17 mouse cellular contexts compared by ENCODE assay signal in genomic region chr1:58497678-58498077, GRCm38 (mm10). TPM values are rescaled to one million over a fixed set of nuclear protein-coding genes. Genes with fewer than 3 reads are reported as not detected.
DNase-seq lines count a peak whose midpoint lies in the region; ATAC-seq lines count a peak whose summit lies in the region.
"Had no signal": no experiment of that assay in that cellular context is flagged by ENCODE, and none has a peak within 500 bp of the region (broad histone marks: within the 10 kb centered on the region; RNA-seq: fewer than 3 reads in every experiment).

No protein-coding gene starts in this region.

- no peaks in the 10 kb centered on the region for H3K27me3 ChIP-seq in heart, embryonic 10.5 days (ENCODE audit: insufficient read depth, poor library complexity, severe bottlenecking)
- no peaks in the 10 kb centered on the region for H3K27me3 ChIP-seq in forebrain, embryonic 13.5 days
- H3K27me3 ChIP-seq: embryonic facial prominence, embryonic 12.5 days had no signal

- H3K27ac ChIP-seq in heart, embryonic 10.5 days, result no peak overlapping the region
- H3K27ac ChIP-seq in forebrain, embryonic 13.5 days, result no peak overlapping the region
- H3K27ac ChIP-seq: embryonic facial prominence, embryonic 10.5 days; embryonic facial prominence, embryonic 12.5 days had no signal

- H3K4me1 ChIP-seq in heart, embryonic 10.5 days, result no peaks in the 10 kb centered on the region
- H3K4me1 ChIP-seq in forebrain, embryonic 13.5 days, result no peaks in the 10 kb centered on the region
- H3K4me1 ChIP-seq: embryonic facial prominence, embryonic 10.5 days; embryonic facial prominence, embryonic 12.5 days had no signal

- peaks cover 70% of the 10 kb centered on the region for H3K36me3 ChIP-seq in heart, embryonic 10.5 days
- peaks cover 64% of the 10 kb centered on the region for H3K36me3 ChIP-seq in forebrain, embryonic 13.5 days (ENCODE audit: poor library complexity, severe bottlenecking)

- H3K9ac ChIP-seq in forebrain, embryonic 13.5 days, result no peak overlapping the region
- H3K9ac ChIP-seq: embryonic facial prominence, embryonic 12.5 days had no signal

- DNase-seq in heart, adult 11 months, result peak; percentile 46
- no peak for DNase-seq in heart, embryonic 10.5 days (ENCODE audit: low spot score)
- peak; percentile 42 for DNase-seq in brain, adult 2 months (ENCODE audit: low read depth, low spot score)
- DNase-seq in telencephalon, adult 2 months (ENCODE audit: low read depth, low spot score), result peak; percentile 21
- DNase-seq: adrenal gland, adult 2 months; adrenal gland, postnatal 10 days; adrenal gland, postnatal 25 days; cerebellum, adult 11-12 months; cerebellum, adult 2 months; cerebellum, adult 9-10 months; cerebellum, postnatal 10 days; cerebellum, postnatal 25 days had no signal

- no peak overlapping the region for H3K4me2 ChIP-seq in forebrain, embryonic 13.5 days
- H3K4me2 ChIP-seq: embryonic facial prominence, embryonic 12.5 days had no signal

- ATAC-seq in forebrain, embryonic 13.5 days, result no peak
- ATAC-seq: forebrain, embryonic 14.5 days; forebrain, embryonic 16.5 days had no signal

- 90% methylated on average over 4 of the region's 4 CpGs for WGBS in heart, embryonic 10.5 days
- 94% methylated on average over 4 of the region's 4 CpGs for WGBS in forebrain, embryonic 13.5 days

- no peaks in the 10 kb centered on the region for H3K9me3 ChIP-seq in heart, embryonic 10.5 days
- no peaks in the 10 kb centered on the region for H3K9me3 ChIP-seq in forebrain, embryonic 13.5 days (replicated peaks)
- H3K9me3 ChIP-seq: embryonic facial prominence, embryonic 10.5 days; embryonic facial prominence, embryonic 12.5 days had no signal

- no peak overlapping the region for H3K4me3 ChIP-seq in heart, embryonic 10.5 days
- H3K4me3 ChIP-seq in forebrain, embryonic 13.5 days, result no peak overlapping the region
- H3K4me3 ChIP-seq: embryonic facial prominence, embryonic 10.5 days; embryonic facial prominence, embryonic 12.5 days had no signal

RNA-seq across cellular contexts. Expression of gene Orc2, which starts 7.2 kb away (rescaled TPM):
- polyA plus RNA-seq in heart, embryonic 10.5 days (2016; fragmentation: Nextera tagmentation; extraction: Ambion mirVana), result 33.6 and 39.8 TPM in 2 replicates
- polyA plus RNA-seq in forebrain, embryonic 13.5 days (2015; fragmentation: Nextera tagmentation; extraction: Ambion mirVana), result 34.0 and 40.1 TPM in 2 replicates

RNA-seq across cellular contexts. Expression of gene Ppil3, which starts 52.4 kb away (rescaled TPM):
- polyA plus RNA-seq in heart, embryonic 10.5 days (2016; fragmentation: Nextera tagmentation; extraction: Ambion mirVana), result 43.0 and 47.7 TPM in 2 replicates
- polyA plus RNA-seq in forebrain, embryonic 13.5 days (2015; fragmentation: Nextera tagmentation; extraction: Ambion mirVana), result 54.2 and 54.6 TPM in 2 replicates

RNA-seq across cellular contexts. Expression of gene Nif3l1, which starts 52.7 kb away (rescaled TPM):
- polyA plus RNA-seq in heart, embryonic 10.5 days (2016; fragmentation: Nextera tagmentation; extraction: Ambion mirVana), result 35.7 and 48.5 TPM in 2 replicates
- 64.1 and 64.8 TPM in 2 replicates for polyA plus RNA-seq in forebrain, embryonic 13.5 days (2015; fragmentation: Nextera tagmentation; extraction: Ambion mirVana)
